Mouse (Mus musculus): ENCODE results near the gene Rarb. TPM values are rescaled to one million over a fixed set of nuclear protein-coding genes. Genes with fewer than 3 reads are reported as not detected.

Rarb gene
- polyA plus RNA-seq, 1 experiment from 2014 or later: 30.9 TPM

DNA sequence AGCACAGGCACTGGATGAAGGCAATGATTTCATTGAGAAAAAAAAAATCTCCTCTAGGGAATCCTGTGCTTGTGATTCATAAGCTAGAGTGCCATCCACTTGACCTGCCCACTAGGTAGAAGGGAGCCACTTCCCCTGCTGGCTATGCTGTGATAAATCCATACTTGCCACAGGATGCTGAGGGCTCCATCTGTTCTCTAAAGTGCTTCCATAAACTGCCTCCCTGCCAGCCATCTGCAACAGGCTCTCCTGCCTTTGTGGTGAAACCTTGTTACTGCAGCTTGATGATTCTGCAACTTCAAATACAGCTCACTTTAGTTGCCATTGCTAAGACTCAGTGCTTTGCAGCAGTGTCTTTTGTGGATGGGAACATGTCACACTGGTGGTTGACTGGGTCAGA, 213.5 kb downstream of the Rarb start:
- H3K9me3 ChIP-seq: no peaks in the 10 kb centered on the region
- ATAC-seq (ENCODE audit: low read depth): no peak; the same call in 1 of the 2 replicates

DNA sequence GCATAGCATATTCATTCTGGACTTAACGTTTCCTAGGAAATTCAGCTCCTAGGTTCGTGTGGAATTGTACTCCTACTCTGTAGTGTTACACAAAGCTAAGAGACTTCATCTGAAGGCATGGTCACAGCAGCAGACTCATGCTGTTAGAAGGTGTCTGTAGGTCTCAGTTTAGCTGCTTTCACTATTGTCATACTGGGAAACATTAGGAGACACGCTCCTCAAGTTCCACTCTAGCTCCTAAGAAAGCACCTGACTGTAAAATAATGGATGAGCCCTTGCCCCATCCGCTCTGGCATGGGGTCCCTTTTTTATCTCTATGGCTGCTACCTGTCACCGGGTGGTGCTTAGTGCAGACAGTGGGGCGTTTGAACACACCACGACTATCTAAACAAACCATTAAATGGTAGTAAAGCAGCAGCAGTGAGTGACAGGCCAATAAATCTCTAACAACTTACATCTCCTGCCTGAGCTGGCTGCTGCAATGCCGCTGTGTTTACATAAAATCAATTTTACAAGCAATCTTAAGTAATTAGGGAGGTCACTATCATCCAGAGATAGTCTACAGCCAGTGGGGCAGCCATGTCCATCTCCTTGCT, 214.4 kb downstream of the Rarb start:
- no peak for ATAC-seq (ENCODE audit: low read depth)
- no peaks in the 10 kb centered on the region; the same call in 1 of the 2 replicates for H3K27me3 ChIP-seq
- H3K4me1 ChIP-seq (replicated peaks): peaks cover 7% of the 10 kb centered on the region; the same call in 1 of the 2 replicates
- H3K36me3 ChIP-seq: no peaks in the 10 kb centered on the region
- no peak overlapping the region for H3K9ac ChIP-seq
- 14% methylated on average over 8 of the region's 8 CpGs for WGBS
- H3K4me2 ChIP-seq: no peak overlapping the region
- H3K27ac ChIP-seq (replicated peaks): no peak overlapping the region
- H3K4me3 ChIP-seq: no peak overlapping the region
- H3K9me3 ChIP-seq: no peaks in the 10 kb centered on the region

More for the DNA sequence above, 213.5 kb downstream of the Rarb start:
- no peak overlapping the region for H3K27ac ChIP-seq (replicated peaks)
- H3K36me3 ChIP-seq: no peaks in the 10 kb centered on the region
- H3K4me1 ChIP-seq (replicated peaks): peaks cover 7% of the 10 kb centered on the region; the same call in 1 of the 2 replicates
- no peaks in the 10 kb centered on the region for H3K27me3 ChIP-seq
- no peak overlapping the region for H3K4me3 ChIP-seq
- no peak overlapping the region for H3K4me2 ChIP-seq
- H3K9ac ChIP-seq: no peak overlapping the region

DNA sequence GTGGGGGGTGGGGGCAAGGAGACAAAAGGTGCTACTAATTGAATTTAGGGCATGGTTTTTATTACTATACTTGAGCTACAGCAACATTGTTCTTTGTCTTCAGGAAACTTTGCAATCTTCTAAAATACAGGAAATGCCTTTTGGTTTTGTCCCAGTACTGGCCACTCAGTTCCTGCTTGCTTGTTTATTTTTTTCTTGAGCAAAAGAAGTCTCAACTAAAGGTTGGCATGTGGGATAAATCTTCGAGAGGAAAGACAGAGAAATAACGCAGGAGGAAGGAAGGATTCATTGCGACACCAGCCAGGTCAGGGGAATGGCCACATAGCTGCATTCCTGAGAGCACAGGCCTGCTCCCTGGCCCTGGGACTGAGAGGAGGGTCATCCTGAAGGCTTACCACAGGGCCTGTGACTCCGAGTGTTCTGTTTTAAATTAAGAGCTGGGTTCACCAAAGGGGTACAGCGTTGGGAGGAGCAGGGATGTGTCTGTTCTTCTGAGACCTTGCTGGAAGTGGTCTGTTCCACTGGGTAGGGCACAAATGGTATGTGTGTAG, 215.8 kb downstream of the Rarb start:
- no peak overlapping the region for H3K4me3 ChIP-seq
- H3K27me3 ChIP-seq: no peaks in the 10 kb centered on the region; the same call in 1 of the 2 replicates
- H3K9ac ChIP-seq: no peak overlapping the region
- H3K4me2 ChIP-seq: no peak overlapping the region
- no peak for ATAC-seq (ENCODE audit: low read depth)
- H3K27ac ChIP-seq (replicated peaks): no peak overlapping the region
- H3K4me1 ChIP-seq (replicated peaks): peaks cover 15% of the 10 kb centered on the region
- no peaks in the 10 kb centered on the region for H3K36me3 ChIP-seq
- H3K9me3 ChIP-seq: no peaks in the 10 kb centered on the region
- 22% methylated on average over 5 of the region's 5 CpGs for WGBS

- Histone ChIP-seq H3K9me3 (no peaks in the 10 kb centered on the region), H3K4me1 (replicated peaks) (peaks cover 15% of the 10 kb centered on the region), H3K27ac (replicated peaks) (no peak overlapping the region), H3K4me3 (no peak overlapping the region), H3K27me3 (no peaks in the 10 kb centered on the region; the same call in 1 of the 2 replicates), H3K36me3 (no peaks in the 10 kb centered on the region), H3K9ac (no peak overlapping the region), H3K4me2 (no peak overlapping the region)
- 75% methylated on average over 7 of the region's 7 CpGs for WGBS
- no peak for ATAC-seq (ENCODE audit: low read depth)
Observed at GRCm38 (mm10) chr14:16599224-16599623, 219.7 kb downstream of the Rarb start.

DNA sequence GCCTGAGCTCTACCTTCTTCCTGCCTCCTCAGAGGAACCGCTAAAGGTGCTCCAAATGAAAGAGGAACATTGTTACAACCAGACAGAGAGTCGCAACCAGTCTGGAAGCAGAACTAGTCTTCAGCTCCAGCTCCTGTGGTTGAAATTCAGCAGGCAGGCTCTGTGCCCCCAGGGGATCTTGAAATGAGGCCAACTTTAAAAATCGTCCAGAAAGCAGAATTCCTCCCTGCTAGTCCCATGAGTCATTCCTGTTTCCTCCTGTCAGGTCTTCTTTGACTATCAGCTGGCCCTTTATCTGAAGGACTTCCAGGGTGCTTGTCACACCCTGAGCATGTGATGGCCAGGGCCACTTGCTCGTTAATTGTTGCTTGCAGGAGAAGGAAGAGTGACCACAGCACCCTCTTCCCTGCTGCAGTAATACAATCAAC, 220.9 kb downstream of the Rarb start:
- peak; percentile 53 for ATAC-seq (ENCODE audit: low read depth)
- Histone ChIP-seq H3K4me1 (replicated peaks) (peaks cover 15% of the 10 kb centered on the region), H3K4me2 (no peak overlapping the region), H3K27ac (replicated peaks) (no peak overlapping the region), H3K27me3 (no peaks in the 10 kb centered on the region; the same call in 1 of the 2 replicates), H3K9me3 (no peaks in the 10 kb centered on the region), H3K4me3 (no peak overlapping the region), H3K9ac (0 out of 2 replicates have a peak overlapping the region, but pooled peaks have one; percentile 6), H3K36me3 (no peaks in the 10 kb centered on the region)
- 28% methylated on average over 4 of the region's 4 CpGs for WGBS

DNA sequence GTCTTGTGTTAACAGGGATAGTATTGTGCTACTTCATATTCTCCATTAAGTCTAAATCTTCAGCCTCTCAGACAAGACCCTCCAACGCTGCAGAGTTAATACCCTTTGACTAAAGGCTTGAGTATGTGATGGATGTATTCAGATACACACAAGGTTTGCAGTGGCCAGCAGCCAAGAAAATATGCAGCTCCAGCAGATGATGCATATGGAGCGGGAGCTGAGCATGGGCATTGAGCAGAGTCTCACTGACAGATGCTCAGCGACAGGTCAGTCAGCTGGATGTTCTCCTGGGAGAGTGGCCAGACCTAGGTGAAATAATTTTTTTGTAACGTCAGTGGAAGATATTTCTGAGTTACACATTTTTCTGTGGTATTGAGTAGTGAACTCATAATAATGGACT, 229.8 kb downstream of the Rarb start:
- no peaks in the 10 kb centered on the region for H3K36me3 ChIP-seq
- 75% methylated on average over 4 of the region's 4 CpGs for WGBS
- no peak for ATAC-seq (ENCODE audit: low read depth)
- H3K4me3 ChIP-seq: no peak overlapping the region
- no peak overlapping the region for H3K27ac ChIP-seq (replicated peaks)
- no peaks in the 10 kb centered on the region for H3K4me1 ChIP-seq (replicated peaks)
- no peaks in the 10 kb centered on the region for H3K27me3 ChIP-seq
- no peaks in the 10 kb centered on the region for H3K9me3 ChIP-seq
- no peak overlapping the region for H3K4me2 ChIP-seq
- H3K9ac ChIP-seq: no peak overlapping the region

- Histone ChIP-seq H3K4me1 (replicated peaks) (peaks cover 25% of the 10 kb centered on the region), H3K36me3 (no peaks in the 10 kb centered on the region), H3K27ac (replicated peaks) (no peak overlapping the region), H3K9ac (no peak overlapping the region), H3K27me3 (no peaks in the 10 kb centered on the region), H3K4me2 (no peak overlapping the region), H3K4me3 (no peak overlapping the region), H3K9me3 (no peaks in the 10 kb centered on the region)
- ATAC-seq (ENCODE audit: low read depth): no peak
Observed at GRCm38 (mm10) chr14:16578100-16578499, 240.9 kb downstream of the Rarb start.

GRCm38 (mm10) chr14:16577049-16577448, 241.9 kb downstream of the Rarb start:
- no peak overlapping the region for H3K4me3 ChIP-seq
- H3K9ac ChIP-seq: no peak overlapping the region
- WGBS: 21% methylated on average over 1 of the region's 1 CpGs
- no peak overlapping the region for H3K4me2 ChIP-seq
- H3K9me3 ChIP-seq: no peaks in the 10 kb centered on the region
- no peaks in the 10 kb centered on the region for H3K36me3 ChIP-seq
- H3K27me3 ChIP-seq: no peaks in the 10 kb centered on the region
- ATAC-seq (ENCODE audit: low read depth): no peak
- H3K4me1 ChIP-seq (replicated peaks): peaks cover 36% of the 10 kb centered on the region
- no peak overlapping the region for H3K27ac ChIP-seq (replicated peaks)

- Histone ChIP-seq H3K4me3 (peak overlapping the region; percentile 61), H3K36me3 (no peaks in the 10 kb centered on the region), H3K4me1 (replicated peaks) (peaks cover 53% of the 10 kb centered on the region), H3K9me3 (no peaks in the 10 kb centered on the region), H3K27ac (replicated peaks) (peak overlapping the region; percentile 91), H3K27me3 (no peaks in the 10 kb centered on the region), H3K9ac (peak overlapping the region; percentile 75), H3K4me2 (peak overlapping the region; percentile 78)
- ATAC-seq (ENCODE audit: low read depth): peak; percentile 94
- under 1% methylated on average over 52 of the region's 52 CpGs for WGBS
Observed at GRCm38 (mm10) chr14:16574925-16575721, 243.8 kb downstream of the Rarb start.

DNA sequence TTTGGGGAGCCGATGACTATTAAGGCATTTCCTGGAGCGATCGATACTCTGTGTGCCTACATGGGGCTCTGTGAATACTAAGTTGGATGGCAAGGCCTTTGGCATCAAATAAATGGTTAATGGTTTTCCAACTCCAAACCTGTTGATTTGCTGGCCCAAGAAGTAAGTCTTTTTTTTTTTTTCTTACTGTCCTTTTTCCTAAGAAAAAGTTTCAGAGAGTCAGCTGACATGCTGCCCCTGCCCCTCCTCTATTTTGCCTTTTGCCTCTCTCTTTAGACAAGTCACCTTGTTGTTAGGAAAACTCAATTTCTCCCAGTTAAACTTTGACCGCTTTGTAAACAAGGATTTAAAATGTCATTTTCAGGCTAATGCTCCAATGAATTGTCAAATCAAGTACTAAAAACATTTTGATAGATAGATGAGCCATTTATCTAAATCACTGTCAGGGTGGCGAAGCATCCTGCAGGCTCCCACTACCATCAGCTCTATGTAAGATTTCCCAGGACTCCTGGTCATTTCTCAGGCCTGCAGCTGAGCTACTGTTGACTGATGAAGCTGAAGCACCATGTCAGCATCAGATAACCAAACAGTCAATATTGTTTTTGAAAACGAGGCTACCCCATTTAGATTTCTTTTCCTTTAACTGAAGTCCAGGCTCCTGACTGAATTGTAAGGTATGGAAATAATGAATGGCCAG, 245.3 kb downstream of the Rarb start:
- 17% methylated on average over 6 of the region's 6 CpGs for WGBS
- peak overlapping the region; percentile 91 for H3K27ac ChIP-seq (replicated peaks)
- ATAC-seq (ENCODE audit: low read depth): no peak
- no peaks in the 10 kb centered on the region for H3K27me3 ChIP-seq
- H3K9ac ChIP-seq: peak overlapping the region; percentile 75
- H3K9me3 ChIP-seq: no peaks in the 10 kb centered on the region
- peak overlapping the region; percentile 78 for H3K4me2 ChIP-seq
- H3K36me3 ChIP-seq: no peaks in the 10 kb centered on the region
- peaks cover 62% of the 10 kb centered on the region for H3K4me1 ChIP-seq (replicated peaks)
- H3K4me3 ChIP-seq: peak overlapping the region; percentile 61

GRCm38 (mm10) chr14:16572755-16573340, 246.1 kb downstream of the Rarb start:
- WGBS: 5% methylated on average over 8 of the region's 8 CpGs
- peak overlapping the region; percentile 61 for H3K4me3 ChIP-seq

More at GRCm38 (mm10) chr14:16572755-16573340, 246.1 kb downstream of the Rarb start:
- peaks cover 70% of the 10 kb centered on the region for H3K4me1 ChIP-seq (replicated peaks)
- H3K36me3 ChIP-seq: no peaks in the 10 kb centered on the region
- no peaks in the 10 kb centered on the region for H3K9me3 ChIP-seq
- peak overlapping the region; percentile 78 for H3K4me2 ChIP-seq
- peak overlapping the region; percentile 75 for H3K9ac ChIP-seq
- no peaks in the 10 kb centered on the region for H3K27me3 ChIP-seq
- H3K27ac ChIP-seq (replicated peaks): peak overlapping the region; percentile 91; the same call in 1 of the 2 replicates
- no peak for ATAC-seq (ENCODE audit: low read depth)

All from neural tube, embryonic 13.5 days (tissue).